Mouse (Mus musculus) megakaryocyte, embryonic 14.5 days (primary cell): Measurements from ENCODE around the gene Polr2l. TPM values are rescaled to one million over a fixed set of nuclear protein-coding genes. Genes with fewer than 3 reads are reported as not detected.

Source experiments
- H3K27me3 ChIP-seq: replicated peaks from 2 replicates; pipeline ENCODE3; 2012; ENCODE audit warnings: inconsistent platforms
- H3K36me3 ChIP-seq: replicated peaks from 2 replicates; pipeline ENCODE3; 2012; ENCODE audit warnings: low read length, inconsistent platforms, mixed read lengths
- H3K4me1 ChIP-seq: 2 replicates; pipeline ENCODE4 v1.6.1; 2012; ENCODE audit warnings: inconsistent platforms
- H3K4me3 ChIP-seq: replicated peaks from 2 replicates; pipeline ENCODE3; 2012; ENCODE audit warnings: moderate library complexity, mild to moderate bottlenecking, inconsistent platforms
- H3K9me3 ChIP-seq: 2 replicates; pipeline ENCODE4 v1.6.1; 2012; ENCODE audit warnings: inconsistent platforms
- FLI1 ChIP-seq: IDR thresholded peaks from 2 replicates; pipeline ENCODE4 v1.6.1; 2012; ENCODE audit warnings: low read length, inconsistent platforms, mixed read lengths
- GATA1 ChIP-seq: IDR thresholded peaks from 3 replicates; pipeline ENCODE4 v1.6.1; 2012; ENCODE audit warnings: mixed read lengths, low read length, inconsistent platforms, borderline replicate concordance
- polyA plus RNA-seq: library from polyadenylated mRNA; stranded (reverse); fragments of >175 nt; gene quantifications from 2 replicates; pipeline ENCODE4 v1.2.3, GENCODE M21; 2012; ENCODE audit warnings: low replicate concordance; ENCODE audit not compliant: insufficient read depth

The Polr2l gene
- polyA plus RNA-seq, 1 experiment: 150 TPM

DNA sequence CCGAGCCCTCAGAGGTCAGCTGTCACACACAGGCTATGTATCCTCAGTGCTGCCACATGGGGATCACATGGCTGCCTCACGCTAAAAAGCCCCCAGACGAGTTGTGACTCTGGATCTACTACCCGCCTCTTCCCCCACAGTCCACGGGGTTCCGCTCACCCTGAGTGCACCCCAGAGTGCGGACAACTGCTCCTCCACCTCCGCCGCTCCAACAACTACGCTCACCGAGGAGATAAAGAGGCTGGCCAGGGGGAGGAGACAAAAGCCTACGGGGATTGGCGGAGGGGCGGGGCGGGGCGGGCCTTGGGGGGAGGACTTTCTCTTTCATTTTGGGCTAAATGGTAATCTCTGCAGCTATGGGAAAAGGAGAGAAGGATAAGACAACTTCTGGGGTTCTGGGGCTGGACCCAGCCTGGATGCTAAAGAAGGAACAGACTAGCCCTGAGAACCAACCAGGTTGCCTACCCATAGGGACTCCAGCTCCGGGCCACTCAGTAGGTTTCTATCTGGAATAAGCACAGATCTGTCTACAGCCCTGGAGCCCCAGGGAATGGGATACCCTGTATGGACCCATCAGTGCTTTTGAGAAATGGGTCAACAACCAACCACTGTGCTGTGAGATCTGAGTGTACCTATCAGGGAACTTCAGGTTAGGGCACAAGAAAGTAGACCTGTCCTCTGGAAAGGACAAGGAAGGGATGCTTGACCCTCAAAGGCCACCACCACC is 39.6 kb downstream of the Polr2l start:
- Histone ChIP-seq H3K9me3 (no peaks in the 10 kb centered on the region), H3K36me3 (peaks cover 69% of the 10 kb centered on the region), H3K4me3 (peak overlapping the region; percentile 97), H3K4me1 (peaks cover 73% of the 10 kb centered on the region), H3K27me3 (no peaks in the 10 kb centered on the region)
- TF ChIP-seq GATA1 (no peak), FLI1 (no peak)

DNA sequence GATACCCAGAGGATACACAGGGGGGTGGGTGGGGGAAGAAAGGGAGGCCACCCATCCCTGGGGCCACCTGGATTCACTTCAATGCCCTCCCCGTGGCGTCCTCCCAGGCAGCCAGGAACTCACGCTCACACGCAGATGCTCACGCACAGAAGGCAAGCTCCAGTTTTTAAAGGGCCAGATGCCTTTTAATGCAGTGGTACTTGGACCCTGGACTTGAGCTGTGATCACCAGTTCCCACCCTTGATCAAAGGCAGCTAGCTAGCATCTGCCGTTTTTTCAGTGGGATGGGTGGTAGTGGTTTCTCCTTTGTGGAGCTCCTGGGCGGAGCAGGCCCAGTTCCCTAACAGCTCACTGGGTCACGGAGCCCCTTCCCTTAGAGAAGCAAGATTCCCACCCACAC is 40.5 kb downstream of the Polr2l start:
- Histone ChIP-seq H3K4me3 (peak overlapping the region; percentile 97), H3K36me3 (peaks cover 67% of the 10 kb centered on the region), H3K4me1 (peaks cover 66% of the 10 kb centered on the region), H3K9me3 (no peaks in the 10 kb centered on the region), H3K27me3 (no peaks in the 10 kb centered on the region)
- TF ChIP-seq GATA1 (no peak), FLI1 (no peak)

DNA sequence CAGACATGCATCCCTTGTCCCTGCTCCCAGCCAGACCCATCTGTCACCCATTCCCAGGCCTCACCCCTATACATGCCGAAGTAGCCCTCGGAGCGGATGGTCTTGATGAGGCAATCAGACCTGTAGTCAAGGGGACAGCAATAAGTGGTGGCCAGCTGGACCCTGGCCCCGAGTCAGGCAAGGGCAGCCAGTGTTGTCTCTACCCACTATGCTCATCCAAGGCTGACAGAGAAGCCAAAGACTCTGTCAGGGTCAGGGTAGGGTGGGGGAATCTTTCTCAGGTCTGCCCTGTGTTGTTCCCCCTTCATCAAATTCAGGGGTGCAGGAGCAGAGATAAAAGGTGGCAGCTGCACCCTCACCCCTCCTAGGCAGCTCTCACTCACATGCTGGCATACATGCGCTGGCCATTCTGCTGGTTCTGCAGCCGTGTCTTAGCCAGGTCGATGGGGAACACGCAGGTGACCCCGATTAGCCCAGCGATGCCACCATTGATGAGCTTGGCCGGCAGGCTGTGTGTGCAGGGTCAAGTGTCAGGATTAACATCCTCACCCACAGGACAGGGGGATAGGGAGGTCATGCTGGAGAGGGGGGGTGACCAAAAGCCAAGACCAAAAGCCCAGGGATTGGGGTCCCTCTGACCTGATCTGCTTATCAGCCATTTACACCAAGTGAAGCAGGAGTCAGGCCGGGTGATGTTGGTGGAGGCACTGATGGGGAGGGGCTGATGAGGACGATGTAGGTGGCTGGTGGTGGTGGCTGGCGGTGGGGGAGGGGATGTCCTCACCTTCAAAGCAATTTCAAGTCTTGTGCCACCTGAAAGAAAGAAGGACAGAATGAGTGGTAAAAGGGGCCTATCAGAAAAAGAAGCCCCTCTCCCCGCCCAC is 41.2 kb downstream of the Polr2l start:
- no peaks in the 10 kb centered on the region for H3K27me3 ChIP-seq
- peak overlapping the region; percentile 6 for H3K4me3 ChIP-seq
- no peaks in the 10 kb centered on the region for H3K9me3 ChIP-seq
- H3K36me3 ChIP-seq: peaks cover 60% of the 10 kb centered on the region
- H3K4me1 ChIP-seq: peaks cover 69% of the 10 kb centered on the region
- TF ChIP-seq FLI1 (no peak), GATA1 (no peak)

DNA sequence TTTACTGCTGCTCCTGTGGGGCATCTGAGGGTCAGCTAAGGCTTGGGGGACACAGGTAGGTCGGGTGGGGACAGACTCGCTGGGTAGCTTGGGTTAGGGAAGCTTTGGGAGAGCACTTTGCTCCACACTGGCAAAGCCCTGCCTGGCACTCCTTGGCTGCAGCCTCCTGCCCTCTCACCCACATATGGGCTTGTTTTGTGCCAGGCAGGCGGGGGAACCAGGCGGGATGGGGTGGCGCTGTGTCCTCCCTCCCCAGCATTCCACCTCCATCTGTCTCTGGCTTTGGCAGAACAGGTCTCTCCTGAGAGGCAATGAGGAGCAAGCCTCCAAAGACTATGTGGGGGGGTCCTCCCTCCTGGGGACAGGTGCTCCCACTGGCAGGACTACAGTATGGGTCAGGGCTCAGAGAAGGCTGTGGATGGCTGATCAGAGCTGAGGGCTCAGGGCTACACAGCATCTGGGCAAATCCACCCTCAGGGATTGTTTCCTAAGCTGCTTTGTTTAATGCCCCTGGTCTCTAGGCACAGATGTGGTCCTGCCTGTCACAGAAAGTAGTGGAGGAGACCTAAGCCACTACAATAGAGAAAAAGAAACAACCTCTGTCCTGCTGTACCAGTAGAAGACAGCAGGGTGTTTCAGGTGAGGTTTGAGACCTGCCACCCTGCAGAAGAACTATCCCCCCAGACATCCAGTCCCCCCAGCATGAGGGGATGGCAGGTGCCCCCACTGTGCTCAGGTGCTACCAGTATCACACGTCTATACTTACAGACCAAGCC is 42.0 kb downstream of the Polr2l start:
- Histone ChIP-seq H3K27me3 (no peaks in the 10 kb centered on the region), H3K9me3 (no peaks in the 10 kb centered on the region), H3K36me3 (peaks cover 51% of the 10 kb centered on the region), H3K4me3 (no peak overlapping the region), H3K4me1 (peaks cover 71% of the 10 kb centered on the region)
- TF ChIP-seq FLI1 (no peak), GATA1 (no peak)

DNA sequence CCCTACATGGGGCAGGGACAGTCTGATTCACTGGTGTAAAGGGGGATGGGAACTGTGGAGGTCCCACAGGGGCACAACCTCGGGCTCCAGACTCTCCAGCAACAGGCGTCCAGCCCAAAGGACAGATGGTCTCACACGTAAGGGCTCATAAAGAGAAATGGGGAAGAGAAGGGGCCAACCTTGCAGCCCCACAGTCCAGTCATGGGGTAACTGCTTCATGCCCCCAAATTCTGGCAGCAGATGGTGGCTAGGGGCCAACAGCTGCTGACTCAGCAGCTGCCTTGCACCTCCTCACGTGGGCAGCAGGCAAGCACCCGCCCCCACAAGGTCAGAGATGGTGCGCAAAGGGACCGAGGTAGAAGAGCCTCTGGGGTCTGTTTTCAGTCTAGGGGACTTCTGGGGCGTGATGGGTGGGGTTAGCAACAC is 42.7 kb downstream of the Polr2l start:
- no peaks in the 10 kb centered on the region for H3K27me3 ChIP-seq
- peaks cover 47% of the 10 kb centered on the region for H3K36me3 ChIP-seq
- no peak overlapping the region for H3K4me3 ChIP-seq
- H3K9me3 ChIP-seq: no peaks in the 10 kb centered on the region
- TF ChIP-seq GATA1 (no peak), FLI1 (no peak)
- peaks cover 71% of the 10 kb centered on the region for H3K4me1 ChIP-seq

DNA sequence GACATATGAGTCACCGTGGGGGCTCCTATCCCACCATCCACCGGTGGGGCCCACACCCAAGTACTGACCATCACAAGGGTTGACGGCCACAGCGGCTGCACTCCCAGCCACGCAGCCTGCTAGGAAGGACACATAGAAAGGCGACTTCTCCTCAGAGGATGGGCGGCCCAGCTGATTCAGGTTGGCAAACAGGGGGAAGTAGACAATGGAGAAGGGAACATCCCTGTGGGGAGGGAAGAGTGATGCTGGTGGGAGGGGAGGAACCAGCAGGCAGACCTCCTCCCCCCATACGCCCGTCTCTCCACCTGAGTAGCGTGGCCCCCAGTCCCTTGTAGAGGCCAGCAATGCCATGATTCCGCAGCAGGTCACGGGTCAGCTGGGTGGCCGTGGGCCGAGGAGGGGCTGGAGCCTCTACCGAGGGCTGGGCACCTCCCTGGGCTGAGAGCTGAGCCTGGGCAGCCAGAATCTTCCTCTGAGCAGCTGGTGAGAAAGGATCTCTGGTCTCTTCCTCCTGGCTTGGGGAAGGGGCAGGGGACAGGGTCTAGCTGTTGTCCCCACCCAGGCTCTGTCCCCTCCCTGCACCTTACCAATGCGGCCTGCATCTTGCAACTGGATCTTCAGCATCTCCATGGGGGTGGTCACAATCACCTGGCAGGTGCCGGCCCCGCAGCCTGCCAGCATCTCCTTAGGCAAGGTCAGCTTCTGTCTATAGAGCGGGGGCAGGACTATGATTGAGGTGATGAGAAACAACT is 43.3 kb downstream of the Polr2l start:
- Histone ChIP-seq H3K4me3 (no peak overlapping the region), H3K4me1 (peaks cover 71% of the 10 kb centered on the region), H3K27me3 (no peaks in the 10 kb centered on the region), H3K36me3 (peaks cover 47% of the 10 kb centered on the region), H3K9me3 (no peaks in the 10 kb centered on the region)
- TF ChIP-seq GATA1 (no peak), FLI1 (no peak)

DNA sequence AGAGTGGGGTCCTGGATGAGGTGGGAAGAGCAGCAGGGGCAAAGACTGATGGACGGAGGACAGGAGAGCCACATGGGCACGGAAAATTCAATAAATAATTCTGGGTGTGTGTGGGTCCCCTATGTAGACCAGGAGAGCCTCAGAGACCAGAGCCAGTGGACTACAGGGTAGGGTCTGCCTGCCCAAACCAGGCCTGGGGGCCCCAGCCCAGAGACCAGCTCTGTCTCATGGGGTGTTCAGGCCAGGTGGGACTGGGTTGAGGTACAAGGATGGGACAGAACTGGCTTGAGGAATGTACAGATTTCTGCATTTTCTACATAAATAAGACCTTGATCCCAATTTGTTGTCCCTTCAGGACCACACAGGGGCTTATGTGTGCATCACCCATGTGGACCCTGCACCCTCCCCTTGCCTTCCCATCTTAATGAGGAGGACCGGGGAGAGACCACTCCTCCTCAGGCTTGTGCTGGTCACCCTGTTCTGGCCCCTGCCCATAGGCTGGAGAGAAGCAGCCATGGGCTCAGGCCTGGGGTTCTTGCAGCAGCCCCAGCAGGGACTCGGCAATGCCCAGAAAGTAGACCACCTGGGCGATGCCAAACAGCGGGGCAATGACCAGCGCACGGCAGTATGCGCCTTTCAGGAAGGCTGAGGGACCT is 44.2 kb downstream of the Polr2l start:
- Histone ChIP-seq H3K36me3 (peaks cover 47% of the 10 kb centered on the region), H3K27me3 (peaks cover 5% of the 10 kb centered on the region), H3K4me3 (no peak overlapping the region), H3K4me1 (peaks cover 71% of the 10 kb centered on the region), H3K9me3 (no peaks in the 10 kb centered on the region)
- no peak for TF ChIP-seq FLI1
- no peak for TF ChIP-seq GATA1

DNA sequence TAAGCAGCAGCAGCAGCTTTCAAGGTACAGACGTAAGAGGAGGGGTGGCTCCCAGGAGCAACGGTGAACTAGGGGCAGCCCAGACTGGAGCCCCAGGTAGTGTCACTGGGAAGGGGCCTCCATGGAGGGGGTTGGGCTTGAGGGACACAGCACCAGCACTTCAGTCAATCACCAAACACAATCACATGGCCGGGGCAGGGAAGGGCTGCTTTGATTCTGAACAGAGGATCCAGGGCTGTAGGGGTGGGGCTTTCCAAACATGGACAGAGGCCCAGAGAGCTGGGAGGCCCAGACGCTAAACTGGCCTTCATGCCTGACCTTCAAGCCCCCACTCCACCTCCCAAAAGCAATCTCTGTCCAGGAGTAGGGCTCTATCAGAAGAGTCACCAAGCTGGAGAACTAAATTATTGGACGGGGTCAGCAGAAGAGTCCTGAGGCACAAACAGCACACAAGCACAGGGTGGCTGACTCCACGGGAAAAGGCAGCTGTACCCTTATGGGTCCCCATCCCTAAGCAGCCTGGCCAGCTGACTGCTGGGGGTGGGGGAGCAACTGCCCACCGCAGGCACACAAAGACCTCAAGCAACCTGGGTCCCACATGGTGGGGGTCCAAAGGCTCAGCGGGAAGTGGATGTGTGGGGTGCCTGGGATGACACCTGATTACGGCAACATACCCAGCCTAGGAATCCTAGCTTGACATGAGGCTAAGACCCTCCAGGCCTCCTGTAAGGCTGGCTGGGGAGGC is 44.9 kb downstream of the Polr2l start:
- H3K4me3 ChIP-seq: no peak overlapping the region
- no peaks in the 10 kb centered on the region for H3K9me3 ChIP-seq
- TF ChIP-seq FLI1 (no peak), GATA1 (no peak)
- H3K4me1 ChIP-seq: peaks cover 67% of the 10 kb centered on the region
- H3K36me3 ChIP-seq: peaks cover 47% of the 10 kb centered on the region
- H3K27me3 ChIP-seq: peaks cover 8% of the 10 kb centered on the region

DNA sequence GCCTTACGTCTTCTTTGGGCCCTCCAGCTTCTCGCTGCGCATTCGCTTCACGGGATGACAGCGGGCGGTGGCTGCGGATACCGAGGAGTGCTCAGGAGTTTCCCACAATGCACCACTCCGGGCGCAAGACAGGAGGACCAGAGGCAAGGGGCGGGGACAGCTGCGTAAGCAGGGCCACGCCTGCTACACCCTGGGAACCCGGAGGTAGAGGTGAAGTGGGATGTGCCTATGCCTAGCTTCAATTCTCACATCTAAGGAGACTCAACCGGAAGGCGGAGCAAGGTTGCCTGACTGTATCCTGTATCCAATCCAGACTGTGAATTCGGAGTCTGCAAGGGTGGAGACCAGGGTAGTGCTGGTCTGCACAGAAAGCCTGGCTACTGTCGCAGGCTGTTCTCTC is 45.6 kb downstream of the Polr2l start, which contains the start of gene Cend1:
Gene Cend1 (minus strand): TSS at position 182 of the 400 bp plus-strand sequence.
- H3K36me3 ChIP-seq: peaks cover 46% of the 10 kb centered on the region
- H3K4me1 ChIP-seq: peaks cover 60% of the 10 kb centered on the region
- no peaks in the 10 kb centered on the region for H3K9me3 ChIP-seq
- no peak within 1 kb of the TSS for H3K4me3 ChIP-seq
- H3K27me3 ChIP-seq: peaks cover 11% of the 10 kb centered on the region
- TF ChIP-seq GATA1: no peak
